Mouse (Mus musculus): ENCODE data around the gene Gm15127.
"Not testable (repeated sequence)": the region's sequence is repeated elsewhere in the genome, so short reads cannot be mapped to it uniquely, and the experiment has no call there.

Gm15127 gene

GRCm38 (mm10) chrX:148663298-148663697, at the start of gene Gm15127:
TSS of gene Gm15127 (plus strand) at chrX:148663598.
- DNase-seq (ENCODE audit: extremely low spot score, low read depth, low spot score): not testable (repeated sequence)

GRCm38 (mm10) chrX:148615053-148615452, 48.3 kb upstream of the Gm15127 start, which contains the start of gene Gm8334:
TSS of gene Gm8334 (minus strand) at chrX:148615153.
- DNase-seq (ENCODE audit: extremely low spot score, low read depth, low spot score): not testable (repeated sequence)

DNA sequence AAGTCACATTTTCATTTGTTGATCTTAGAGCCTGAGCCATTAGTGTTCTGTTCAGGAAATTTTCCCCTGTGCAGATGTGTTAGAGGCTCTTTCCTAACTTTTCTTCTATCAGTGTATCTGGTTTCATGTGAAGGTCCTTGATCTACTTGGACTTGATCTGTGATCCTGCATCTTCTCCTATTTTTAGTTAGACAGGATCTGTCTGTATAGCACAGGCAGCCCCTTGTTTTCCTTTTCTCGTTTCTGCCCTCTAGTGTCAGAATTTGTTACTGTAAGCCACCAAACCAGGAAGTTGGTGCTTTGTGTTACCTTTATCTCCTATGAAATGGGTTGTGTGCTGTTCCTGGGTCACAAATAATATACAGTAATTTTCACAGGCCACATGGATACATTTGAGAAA, 12.9 kb downstream of the Gm15127 start:
- DNase-seq (ENCODE audit: extremely low spot score, low read depth, low spot score): not testable (repeated sequence)

Data from hindlimb bud, embryonic 11.5 days (tissue).